Mouse (Mus musculus) midbrain, embryonic 12.5 days (tissue): Measurements from ENCODE around the gene 6820408C15Rik. TPM values are rescaled to one million over a fixed set of nuclear protein-coding genes. Genes with fewer than 3 reads are reported as not detected.

Experiments
- ATAC-seq: fragments of 200-750 bp; cut with Nextera tagmentation; 2 replicates; pipeline ENCODE4 v1.8.0; 2017; ENCODE audit warnings: low read depth, moderate TSS enrichment, moderate library complexity; ENCODE audit not compliant: low FRiP score
- H3K27ac ChIP-seq: fragments of 300-500 bp; sonication (generic); replicated peaks from 2 replicates; pipeline ENCODE4 v1.5.1; 2016; ENCODE audit warnings: mild to moderate bottlenecking
- H3K27me3 ChIP-seq: fragments of 300-500 bp; sonication (generic); 2 replicates; pipeline ENCODE4 v1.6.1; 2016; ENCODE audit warnings: mild to moderate bottlenecking
- H3K36me3 ChIP-seq: fragments of 300-500 bp; sonication (generic); 2 replicates; pipeline ENCODE4 v1.6.1; 2016
- H3K4me1 ChIP-seq: fragments of 300-500 bp; sonication (generic); 2 replicates; pipeline ENCODE4 v1.6.1; 2016
- H3K4me2 ChIP-seq: fragments of 300-500 bp; sonication (generic); replicated peaks from 2 replicates; pipeline ENCODE4 v1.6.1; 2016; ENCODE audit warnings: mild to moderate bottlenecking, moderate library complexity
- H3K4me3 ChIP-seq: fragments of 300-500 bp; sonication (generic); 2 replicates; pipeline ENCODE4 v1.5.1; 2016; ENCODE audit warnings: mild to moderate bottlenecking
- H3K9ac ChIP-seq: fragments of 300-500 bp; sonication (generic); replicated peaks from 2 replicates; pipeline ENCODE4 v1.6.1; 2016; ENCODE audit warnings: mild to moderate bottlenecking, moderate library complexity
- H3K9me3 ChIP-seq: fragments of 300-500 bp; sonication (generic); 2 replicates; pipeline ENCODE4 v1.6.1; 2016; ENCODE audit warnings: mild to moderate bottlenecking
- WGBS: fragments of 180-500 bp; shearing (Covaris S2); methylation state at CpG from one replicate; pipeline ENCODE4 v1.1.7; 2016; 5-methylcytosine and 5-hydroxymethylcytosine counted together
- polyA plus RNA-seq: library from polyadenylated mRNA; unstranded; fragments of >200 nt; fragmentation: Nextera tagmentation; extraction: Ambion mirVana; gene quantifications from 2 replicates; pipeline ENCODE4 v1.2.1, GENCODE M21; 2016

The 6820408C15Rik gene
- polyA plus RNA-seq, result 0.54 and 1.1 TPM in 2 replicates

GRCm38 (mm10) chr2:152415287-152415686 lies at the start of gene 6820408C15Rik:
6820408C15Rik (plus strand) TSS chr2:152415587.
- H3K9ac ChIP-seq, result peak within 1 kb of the TSS; percentile 97
- WGBS, result 35% methylated on average over 4 of the region's 4 CpGs
- peak within 1 kb of the TSS; percentile 97 for H3K27ac ChIP-seq
- no peak for ATAC-seq
- H3K4me1 ChIP-seq, result peaks cover 32% of the 10 kb centered on the region
- H3K4me3 ChIP-seq, result peak within 1 kb of the TSS; percentile 94
- no peaks in the 10 kb centered on the region for H3K27me3 ChIP-seq
- peak within 1 kb of the TSS; percentile 90 for H3K4me2 ChIP-seq
- H3K36me3 ChIP-seq, result no peaks in the 10 kb centered on the region
- peaks cover 12% of the 10 kb centered on the region; the same call in 1 of the 2 replicates for H3K9me3 ChIP-seq

GRCm38 (mm10) chr2:152367917-152368316 lies 47.5 kb upstream of the 6820408C15Rik start:
- Histone ChIP-seq H3K27ac (no peak overlapping the region), H3K9me3 (no peaks in the 10 kb centered on the region), H3K27me3 (no peaks in the 10 kb centered on the region; the same call in 1 of the 2 replicates), H3K4me2 (no peak overlapping the region), H3K4me3 (no peak overlapping the region), H3K36me3 (no peaks in the 10 kb centered on the region), H3K4me1 (peaks cover 6% of the 10 kb centered on the region; the same call in 1 of the 2 replicates), H3K9ac (no peak overlapping the region)
- ATAC-seq, result no peak
- 85% methylated on average over 5 of the region's 5 CpGs for WGBS

- H3K9ac ChIP-seq, result no peak overlapping the region
- H3K9me3 ChIP-seq, result no peaks in the 10 kb centered on the region
- H3K4me3 ChIP-seq, result no peak overlapping the region
- H3K36me3 ChIP-seq, result no peaks in the 10 kb centered on the region
- H3K27ac ChIP-seq, result no peak overlapping the region
- WGBS, result 33% methylated on average over 14 of the region's 14 CpGs
- 0 out of 2 replicates have a peak overlapping the region, but pooled peaks have one; percentile 17 for H3K4me2 ChIP-seq
- no peaks in the 10 kb centered on the region; the same call in 1 of the 2 replicates for H3K27me3 ChIP-seq
- peaks cover 4% of the 10 kb centered on the region; the same call in 1 of the 2 replicates for H3K4me1 ChIP-seq
- ATAC-seq, result peak; percentile 64
Measured at GRCm38 (mm10) chr2:152368532-152369140, 46.8 kb upstream of the 6820408C15Rik start.

GRCm38 (mm10) chr2:152372104-152372503 lies 43.3 kb upstream of the 6820408C15Rik start:
- WGBS, result 83% methylated on average over 7 of the region's 7 CpGs
- Histone ChIP-seq H3K27me3 (no peaks in the 10 kb centered on the region; the same call in 1 of the 2 replicates), H3K9me3 (no peaks in the 10 kb centered on the region), H3K4me1 (peaks cover 28% of the 10 kb centered on the region), H3K36me3 (no peaks in the 10 kb centered on the region), H3K4me3 (no peak overlapping the region), H3K27ac (no peak overlapping the region), H3K4me2 (no peak overlapping the region), H3K9ac (no peak overlapping the region)
- no peak for ATAC-seq

- no peak overlapping the region for H3K4me2 ChIP-seq
- no peak overlapping the region for H3K9ac ChIP-seq
- H3K9me3 ChIP-seq, result no peaks in the 10 kb centered on the region
- WGBS, result 59% methylated on average over 4 of the region's 4 CpGs
- no peak overlapping the region for H3K4me3 ChIP-seq
- H3K4me1 ChIP-seq, result peaks cover 28% of the 10 kb centered on the region
- ATAC-seq, result no peak
- H3K27me3 ChIP-seq, result no peaks in the 10 kb centered on the region
- H3K36me3 ChIP-seq, result no peaks in the 10 kb centered on the region
- no peak overlapping the region for H3K27ac ChIP-seq
Measured at GRCm38 (mm10) chr2:152372661-152373060, 42.7 kb upstream of the 6820408C15Rik start.

- H3K4me2 ChIP-seq, result no peak overlapping the region
- H3K36me3 ChIP-seq, result no peaks in the 10 kb centered on the region
- no peaks in the 10 kb centered on the region for H3K27me3 ChIP-seq
- no peak overlapping the region for H3K27ac ChIP-seq
- H3K9me3 ChIP-seq, result no peaks in the 10 kb centered on the region
- no peak for ATAC-seq
- H3K4me3 ChIP-seq, result no peak overlapping the region
- peaks cover 28% of the 10 kb centered on the region for H3K4me1 ChIP-seq
- no peak overlapping the region for H3K9ac ChIP-seq
- 87% methylated on average over 9 of the region's 9 CpGs for WGBS
Measured at GRCm38 (mm10) chr2:152373547-152373946, 41.8 kb upstream of the 6820408C15Rik start.

- 2% methylated on average over 21 of the region's 21 CpGs for WGBS
- Histone ChIP-seq H3K4me3 (peak overlapping the region; percentile 38), H3K9ac (peak overlapping the region; percentile 62), H3K27ac (peak overlapping the region; percentile 92), H3K9me3 (no peaks in the 10 kb centered on the region), H3K4me2 (peak overlapping the region; percentile 50), H3K27me3 (no peaks in the 10 kb centered on the region), H3K36me3 (no peaks in the 10 kb centered on the region), H3K4me1 (peaks cover 28% of the 10 kb centered on the region)
- ATAC-seq, result peak; percentile 87
Measured at GRCm38 (mm10) chr2:152375652-152376344, 39.6 kb upstream of the 6820408C15Rik start.

GRCm38 (mm10) chr2:152376345-152376741 lies 39.0 kb upstream of the 6820408C15Rik start, which contains the start of gene Nrsn2:
Nrsn2 (minus strand) TSS chr2:152376638.
- Histone ChIP-seq H3K9ac (peak within 1 kb of the TSS; percentile 62), H3K4me1 (peaks cover 28% of the 10 kb centered on the region), H3K36me3 (no peaks in the 10 kb centered on the region), H3K4me3 (peak within 1 kb of the TSS; percentile 38), H3K27me3 (no peaks in the 10 kb centered on the region), H3K27ac (peak within 1 kb of the TSS; percentile 92), H3K9me3 (no peaks in the 10 kb centered on the region), H3K4me2 (peak within 1 kb of the TSS; percentile 50)
- WGBS, result 2% methylated on average over 16 of the region's 16 CpGs
- peak; percentile 78 for ATAC-seq

GRCm38 (mm10) chr2:152384191-152384590 lies 31.2 kb upstream of the 6820408C15Rik start:
- Histone ChIP-seq H3K27me3 (no peaks in the 10 kb centered on the region), H3K4me1 (no peaks in the 10 kb centered on the region), H3K4me3 (no peak overlapping the region), H3K27ac (no peak overlapping the region), H3K9ac (no peak overlapping the region), H3K9me3 (no peaks in the 10 kb centered on the region), H3K36me3 (no peaks in the 10 kb centered on the region), H3K4me2 (no peak overlapping the region)
- no peak for ATAC-seq
- 84% methylated on average over 4 of the region's 4 CpGs for WGBS

GRCm38 (mm10) chr2:152392786-152393185 lies 22.6 kb upstream of the 6820408C15Rik start:
- ATAC-seq, result no peak
- Histone ChIP-seq H3K27ac (no peak overlapping the region), H3K4me1 (peaks cover 28% of the 10 kb centered on the region), H3K36me3 (no peaks in the 10 kb centered on the region), H3K4me2 (no peak overlapping the region), H3K9ac (no peak overlapping the region), H3K27me3 (no peaks in the 10 kb centered on the region), H3K4me3 (no peak overlapping the region), H3K9me3 (no peaks in the 10 kb centered on the region)
- 17% methylated on average over 3 of the region's 3 CpGs for WGBS

- ATAC-seq, result no peak
- H3K4me3 ChIP-seq, result peak overlapping the region; percentile 92
Measured at GRCm38 (mm10) chr2:152393225-152394017, 22.0 kb upstream of the 6820408C15Rik start.

More at GRCm38 (mm10) chr2:152393225-152394017, 22.0 kb upstream of the 6820408C15Rik start:
- Histone ChIP-seq H3K27ac (no peak overlapping the region; the same call in 1 of the 2 replicates), H3K4me2 (peak overlapping the region; percentile 63), H3K9ac (no peak overlapping the region), H3K4me1 (peaks cover 28% of the 10 kb centered on the region), H3K9me3 (no peaks in the 10 kb centered on the region), H3K27me3 (no peaks in the 10 kb centered on the region), H3K36me3 (no peaks in the 10 kb centered on the region)
- WGBS, result 53% methylated on average over 9 of the region's 9 CpGs
